Mouse (Mus musculus): ENCODE measurements around the gene Tsc1. TPM values are rescaled to one million over a fixed set of nuclear protein-coding genes. Genes with fewer than 3 reads are reported as not detected.

Tsc1 gene
- polyA plus RNA-seq, 1 experiment from 2014 or later = 32.9 TPM

DNA sequence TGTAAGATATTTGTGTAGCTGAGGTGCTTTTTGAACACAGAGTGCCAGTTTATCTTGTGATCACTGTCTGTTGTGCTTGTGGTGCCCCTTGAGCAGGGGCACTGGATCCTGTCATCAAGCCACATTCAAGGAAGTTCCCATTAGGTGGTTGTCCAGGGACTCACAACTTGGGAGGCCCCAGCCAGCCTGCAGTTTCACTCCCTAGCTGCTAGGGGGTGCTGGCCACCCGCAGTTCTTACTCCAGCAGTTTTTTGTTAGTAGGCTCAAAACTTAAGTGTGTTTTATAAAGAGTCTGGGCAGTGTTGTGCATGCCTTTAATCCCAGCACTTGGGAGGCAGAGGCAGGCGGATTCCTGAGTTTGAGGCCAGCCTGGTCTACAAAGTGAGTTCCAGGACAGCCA is 13.3 kb downstream of the Tsc1 start:
- Histone ChIP-seq H3K9ac (replicated peaks; ENCODE audit: low read length) (no peak overlapping the region), H3K4me1 (ENCODE audit: control insufficient read depth, insufficient read depth, low read length) (no peaks in the 10 kb centered on the region), H3K27me3 (ENCODE audit: control insufficient read depth, insufficient read depth, low read length) (no peaks in the 10 kb centered on the region), H3K36me3 (ENCODE audit: control insufficient read depth, insufficient read depth, low read length) (peaks cover 33% of the 10 kb centered on the region), H3K4me2 (ENCODE audit: low read length) (no peak overlapping the region), H3K4me3 (replicated peaks; ENCODE audit: low read depth, low read length) (no peak overlapping the region), H3K9me3 (ENCODE audit: control insufficient read depth, low read length) (no peaks in the 10 kb centered on the region), H3K27ac (replicated peaks; ENCODE audit: low read depth, low read length) (no peak overlapping the region)
- no peak for DNase-seq
- no peak for ATAC-seq (ENCODE audit: low FRiP score, low TSS enrichment)
- WGBS = 63% methylated on average over 2 of the region's 2 CpGs

DNA sequence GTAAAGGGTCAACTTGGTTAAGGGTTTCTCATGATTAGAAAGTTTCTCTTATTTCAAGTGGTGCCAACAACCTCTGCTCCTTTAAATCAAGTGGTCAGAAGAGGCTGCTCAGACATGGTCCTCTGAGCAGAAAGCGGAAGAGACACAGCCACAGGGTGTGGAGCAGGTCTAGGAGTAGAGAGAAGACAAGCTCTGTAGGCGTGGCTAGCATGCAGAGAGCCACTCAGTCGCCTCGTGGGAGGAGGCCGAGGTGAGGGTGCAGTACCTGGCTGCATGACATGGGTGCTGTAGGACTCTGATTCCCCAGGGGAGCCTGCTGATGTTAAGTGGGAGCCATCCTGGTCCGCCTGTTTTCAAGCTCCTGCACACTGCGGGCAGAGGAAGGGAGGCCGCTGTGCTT is 15.2 kb downstream of the Tsc1 start:
- ATAC-seq (ENCODE audit: low FRiP score, low TSS enrichment) = no peak
- Histone ChIP-seq H3K27me3 (ENCODE audit: control insufficient read depth, insufficient read depth, low read length) (no peaks in the 10 kb centered on the region), H3K9ac (replicated peaks; ENCODE audit: low read length) (no peak overlapping the region), H3K4me2 (ENCODE audit: low read length) (no peak overlapping the region), H3K27ac (replicated peaks; ENCODE audit: low read depth, low read length) (no peak overlapping the region), H3K9me3 (ENCODE audit: control insufficient read depth, low read length) (no peaks in the 10 kb centered on the region), H3K36me3 (ENCODE audit: control insufficient read depth, insufficient read depth, low read length) (peaks cover 52% of the 10 kb centered on the region), H3K4me3 (replicated peaks; ENCODE audit: low read depth, low read length) (no peak overlapping the region), H3K4me1 (ENCODE audit: control insufficient read depth, insufficient read depth, low read length) (no peaks in the 10 kb centered on the region)
- no peak for DNase-seq
- 80% methylated on average over 8 of the region's 8 CpGs for WGBS

DNA sequence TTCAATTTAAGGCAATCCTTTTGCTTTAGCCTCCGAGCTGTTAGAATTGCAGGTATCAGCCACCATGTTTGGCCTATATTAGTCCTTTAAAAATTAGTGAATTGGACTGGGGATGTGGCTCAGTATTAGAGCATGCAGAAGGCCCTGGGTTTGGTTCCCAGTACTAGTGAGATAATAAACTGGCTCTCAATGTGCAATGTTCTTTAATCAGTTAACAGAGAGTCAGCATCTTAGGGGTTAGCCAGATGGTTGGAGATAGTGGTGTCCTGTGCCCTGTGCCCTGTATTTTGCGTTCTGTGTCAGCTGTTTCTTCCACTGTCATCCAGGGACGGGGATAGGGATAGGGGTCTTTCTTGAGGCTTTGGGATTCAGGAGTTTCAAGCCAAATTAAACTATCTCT is 21.9 kb downstream of the Tsc1 start:
- Histone ChIP-seq H3K27me3 (ENCODE audit: control insufficient read depth, insufficient read depth, low read length) (no peaks in the 10 kb centered on the region), H3K9me3 (ENCODE audit: control insufficient read depth, low read length) (no peaks in the 10 kb centered on the region), H3K4me1 (ENCODE audit: control insufficient read depth, insufficient read depth, low read length) (no peaks in the 10 kb centered on the region), H3K4me3 (replicated peaks; ENCODE audit: low read depth, low read length) (no peak overlapping the region), H3K4me2 (ENCODE audit: low read length) (no peak overlapping the region), H3K27ac (replicated peaks; ENCODE audit: low read depth, low read length) (no peak overlapping the region), H3K36me3 (ENCODE audit: control insufficient read depth, insufficient read depth, low read length) (peaks cover 98% of the 10 kb centered on the region), H3K9ac (replicated peaks; ENCODE audit: low read length) (no peak overlapping the region)
- 98% methylated on average over 3 of the region's 3 CpGs for WGBS
- DNase-seq = no peak
- ATAC-seq (ENCODE audit: low FRiP score, low TSS enrichment) = no peak

DNA sequence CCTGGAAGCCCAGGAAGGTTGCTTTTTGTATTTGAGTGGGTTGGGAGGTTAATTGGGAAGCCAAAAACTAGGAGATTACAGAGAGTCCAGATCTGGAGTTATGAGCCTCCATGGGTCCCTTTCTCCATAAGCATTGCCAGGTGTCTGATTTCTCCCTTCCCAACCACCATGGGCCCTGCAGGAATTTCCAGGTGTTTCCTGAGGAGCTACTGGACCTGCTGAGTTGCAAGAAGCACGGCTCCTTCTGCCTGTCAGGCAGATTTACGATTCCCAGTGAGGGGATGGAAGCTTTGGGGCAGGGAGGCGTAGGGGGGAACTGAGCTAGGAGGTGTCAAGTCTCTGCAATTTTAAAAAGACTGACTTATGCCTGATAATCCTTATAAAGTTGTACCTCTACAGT is 24.8 kb downstream of the Tsc1 start:
- Histone ChIP-seq H3K36me3 (ENCODE audit: control insufficient read depth, insufficient read depth, low read length) (peaks cover 95% of the 10 kb centered on the region), H3K4me3 (replicated peaks; ENCODE audit: low read depth, low read length) (no peak overlapping the region), H3K27me3 (ENCODE audit: control insufficient read depth, insufficient read depth, low read length) (no peaks in the 10 kb centered on the region), H3K4me2 (ENCODE audit: low read length) (no peak overlapping the region), H3K4me1 (ENCODE audit: control insufficient read depth, insufficient read depth, low read length) (no peaks in the 10 kb centered on the region), H3K9ac (replicated peaks; ENCODE audit: low read length) (no peak overlapping the region), H3K9me3 (ENCODE audit: control insufficient read depth, low read length) (no peaks in the 10 kb centered on the region), H3K27ac (replicated peaks; ENCODE audit: low read depth, low read length) (no peak overlapping the region)
- DNase-seq (no peak), ATAC-seq (ENCODE audit: low FRiP score, low TSS enrichment) (no peak)
- WGBS = 90% methylated on average over 3 of the region's 3 CpGs

- Histone ChIP-seq H3K27me3 (ENCODE audit: control insufficient read depth, insufficient read depth, low read length) (no peaks in the 10 kb centered on the region), H3K4me2 (ENCODE audit: low read length) (no peak overlapping the region), H3K4me3 (replicated peaks; ENCODE audit: low read depth, low read length) (no peak overlapping the region), H3K4me1 (ENCODE audit: control insufficient read depth, insufficient read depth, low read length) (no peaks in the 10 kb centered on the region), H3K27ac (replicated peaks; ENCODE audit: low read depth, low read length) (no peak overlapping the region), H3K9ac (replicated peaks; ENCODE audit: low read length) (no peak overlapping the region), H3K9me3 (ENCODE audit: control insufficient read depth, low read length) (no peaks in the 10 kb centered on the region), H3K36me3 (ENCODE audit: control insufficient read depth, insufficient read depth, low read length) (peaks cover 95% of the 10 kb centered on the region)
- ATAC-seq (ENCODE audit: low FRiP score, low TSS enrichment) (no peak), DNase-seq (no peak)
- WGBS = 98% methylated on average over 2 of the region's 2 CpGs
Measured at GRCm38 (mm10) chr2:28671438-28671837, 30.4 kb downstream of the Tsc1 start.

GRCm38 (mm10) chr2:28676005-28676404 is 35.0 kb downstream of the Tsc1 start:
- no peak overlapping the region for H3K27ac ChIP-seq (replicated peaks; ENCODE audit: low read depth, low read length)
- no peak overlapping the region for H3K4me3 ChIP-seq (replicated peaks; ENCODE audit: low read depth, low read length)
- no peaks in the 10 kb centered on the region for H3K9me3 ChIP-seq (ENCODE audit: control insufficient read depth, low read length)
- H3K4me1 ChIP-seq (ENCODE audit: control insufficient read depth, insufficient read depth, low read length) = no peaks in the 10 kb centered on the region
- no peak overlapping the region for H3K4me2 ChIP-seq (ENCODE audit: low read length)
- WGBS = 94% methylated on average over 8 of the region's 8 CpGs
- no peak overlapping the region for H3K9ac ChIP-seq (replicated peaks; ENCODE audit: low read length)
- no peak for DNase-seq
- H3K27me3 ChIP-seq (ENCODE audit: control insufficient read depth, insufficient read depth, low read length) = no peaks in the 10 kb centered on the region
- no peak for ATAC-seq (ENCODE audit: low FRiP score, low TSS enrichment)
- peaks cover 95% of the 10 kb centered on the region for H3K36me3 ChIP-seq (ENCODE audit: control insufficient read depth, insufficient read depth, low read length)

DNA sequence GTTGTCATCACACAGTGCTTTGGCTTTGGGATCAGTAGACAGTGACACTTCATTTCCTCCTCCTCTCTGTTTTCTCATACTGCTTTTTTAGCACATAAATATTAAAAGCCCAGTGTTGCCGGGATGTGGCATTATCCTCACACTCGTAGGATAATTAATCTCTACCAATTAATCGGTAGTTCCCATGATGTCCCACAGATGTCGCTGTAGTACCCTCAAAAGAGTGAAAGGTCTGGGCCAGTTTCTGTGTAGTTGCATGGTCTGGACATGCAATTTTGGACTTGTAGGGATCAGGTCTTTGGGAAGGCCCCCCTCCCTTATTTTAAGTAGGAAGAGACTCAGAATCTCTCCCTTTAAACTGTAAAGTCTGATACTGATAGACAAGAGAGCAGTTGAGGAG is 39.7 kb downstream of the Tsc1 start:
- no peaks in the 10 kb centered on the region for H3K27me3 ChIP-seq (ENCODE audit: control insufficient read depth, insufficient read depth, low read length)
- ATAC-seq (ENCODE audit: low FRiP score, low TSS enrichment) (no peak), DNase-seq (peak; percentile 78)
- H3K4me2 ChIP-seq (ENCODE audit: low read length) = no peak overlapping the region
- WGBS = 20% methylated on average over 4 of the region's 4 CpGs
- H3K27ac ChIP-seq (replicated peaks; ENCODE audit: low read depth, low read length) = no peak overlapping the region
- no peaks in the 10 kb centered on the region for H3K9me3 ChIP-seq (ENCODE audit: control insufficient read depth, low read length)
- no peak overlapping the region for H3K4me3 ChIP-seq (replicated peaks; ENCODE audit: low read depth, low read length)
- peaks cover 95% of the 10 kb centered on the region for H3K36me3 ChIP-seq (ENCODE audit: control insufficient read depth, insufficient read depth, low read length)
- H3K9ac ChIP-seq (replicated peaks; ENCODE audit: low read length) = no peak overlapping the region
- H3K4me1 ChIP-seq (ENCODE audit: control insufficient read depth, insufficient read depth, low read length) = no peaks in the 10 kb centered on the region

GRCm38 (mm10) chr2:28681718-28682117 is 40.7 kb downstream of the Tsc1 start:
- Histone ChIP-seq H3K9me3 (ENCODE audit: control insufficient read depth, low read length) (no peaks in the 10 kb centered on the region), H3K27me3 (ENCODE audit: control insufficient read depth, insufficient read depth, low read length) (no peaks in the 10 kb centered on the region), H3K4me2 (ENCODE audit: low read length) (no peak overlapping the region), H3K36me3 (ENCODE audit: control insufficient read depth, insufficient read depth, low read length) (peaks cover 95% of the 10 kb centered on the region), H3K9ac (replicated peaks; ENCODE audit: low read length) (no peak overlapping the region; the same call in 1 of the 2 replicates), H3K4me1 (ENCODE audit: control insufficient read depth, insufficient read depth, low read length) (no peaks in the 10 kb centered on the region), H3K4me3 (replicated peaks; ENCODE audit: low read depth, low read length) (no peak overlapping the region), H3K27ac (replicated peaks; ENCODE audit: low read depth, low read length) (no peak overlapping the region)
- 94% methylated on average over 4 of the region's 4 CpGs for WGBS
- DNase-seq (no peak), ATAC-seq (ENCODE audit: low FRiP score, low TSS enrichment) (no peak)

GRCm38 (mm10) chr2:28685895-28686294 is 44.9 kb downstream of the Tsc1 start:
- WGBS = 93% methylated on average over 7 of the region's 7 CpGs
- ATAC-seq (ENCODE audit: low FRiP score, low TSS enrichment) = no peak

More at GRCm38 (mm10) chr2:28685895-28686294, 44.9 kb downstream of the Tsc1 start:
- Histone ChIP-seq H3K4me2 (ENCODE audit: low read length) (no peak overlapping the region), H3K27me3 (ENCODE audit: control insufficient read depth, insufficient read depth, low read length) (no peaks in the 10 kb centered on the region), H3K4me3 (replicated peaks; ENCODE audit: low read depth, low read length) (no peak overlapping the region), H3K36me3 (ENCODE audit: control insufficient read depth, insufficient read depth, low read length) (peaks cover 78% of the 10 kb centered on the region), H3K9me3 (ENCODE audit: control insufficient read depth, low read length) (no peaks in the 10 kb centered on the region), H3K9ac (replicated peaks; ENCODE audit: low read length) (no peak overlapping the region), H3K4me1 (ENCODE audit: control insufficient read depth, insufficient read depth, low read length) (no peaks in the 10 kb centered on the region), H3K27ac (replicated peaks; ENCODE audit: low read depth, low read length) (no peak overlapping the region)
- no peak for DNase-seq

All from midbrain, embryonic 14.5 days (tissue).